Mouse (Mus musculus) cerebellum, postnatal 10 days (tissue): ENCODE measurements around the gene Nfya.
A peak's percentile ranks its signal among the peaks of the same experiment; 100 is the strongest.

Source experiments
- DNase-seq, 2 experiments: peaks; one replicate each; pipeline ENCODE4 v3.0.0; 2021; ENCODE audit warnings: mixed read lengths in 2 of 2

Nfya gene

DNA sequence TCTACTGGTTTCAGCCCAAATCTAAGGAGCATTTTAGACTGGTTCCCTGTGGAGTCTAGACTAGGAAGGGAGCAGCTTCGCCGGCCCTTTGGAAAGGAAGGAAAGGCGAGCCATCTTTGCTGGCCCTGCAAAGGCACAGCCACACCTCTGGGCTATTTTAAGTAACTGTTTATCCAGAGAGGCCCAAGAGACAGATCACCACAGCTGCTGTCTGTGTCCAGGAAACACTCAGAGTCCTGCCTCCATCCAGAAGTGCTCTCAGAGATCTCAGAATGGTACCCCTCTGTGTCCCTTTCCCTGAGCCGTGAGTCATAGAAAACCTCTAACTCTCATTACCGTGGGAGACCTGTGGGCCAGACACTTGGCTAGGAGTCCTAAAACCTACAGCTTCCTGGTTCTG lies 20.7 kb upstream of the Nfya start:
- no peak for DNase-seq

DNA sequence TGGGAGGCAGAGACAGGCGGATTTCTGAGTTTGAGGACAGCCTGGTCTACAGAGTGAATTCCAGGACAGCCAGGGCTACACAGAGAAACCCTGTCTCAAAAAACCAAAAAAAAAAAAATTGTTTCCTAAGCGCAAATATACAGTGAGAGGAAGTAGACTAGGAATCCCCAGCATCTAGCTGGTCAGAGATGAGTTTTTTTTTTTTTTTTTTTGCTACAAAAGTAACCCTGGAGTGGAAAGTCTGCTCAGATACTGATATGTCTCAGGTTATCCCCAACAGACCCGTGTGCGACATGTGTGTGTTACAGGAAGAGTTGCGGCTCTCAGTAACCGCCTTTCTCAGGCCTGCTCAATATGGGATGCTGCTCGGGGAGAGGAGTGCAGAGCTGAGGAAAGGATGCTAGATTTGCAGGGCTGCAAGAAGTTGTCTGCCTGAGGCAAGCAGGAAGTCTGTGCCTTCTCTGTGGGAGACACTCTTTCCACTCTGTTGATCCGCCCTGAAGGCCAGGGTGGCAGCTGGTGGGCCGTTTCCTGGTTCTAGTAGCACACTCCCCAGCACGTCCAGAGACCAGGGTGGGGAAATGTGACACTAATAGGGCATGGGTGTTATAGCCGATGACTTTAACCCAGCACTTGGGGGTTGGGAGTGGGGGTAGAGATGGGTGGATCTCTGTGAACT lies 18.3 kb upstream of the Nfya start:
- no peak for DNase-seq

DNA sequence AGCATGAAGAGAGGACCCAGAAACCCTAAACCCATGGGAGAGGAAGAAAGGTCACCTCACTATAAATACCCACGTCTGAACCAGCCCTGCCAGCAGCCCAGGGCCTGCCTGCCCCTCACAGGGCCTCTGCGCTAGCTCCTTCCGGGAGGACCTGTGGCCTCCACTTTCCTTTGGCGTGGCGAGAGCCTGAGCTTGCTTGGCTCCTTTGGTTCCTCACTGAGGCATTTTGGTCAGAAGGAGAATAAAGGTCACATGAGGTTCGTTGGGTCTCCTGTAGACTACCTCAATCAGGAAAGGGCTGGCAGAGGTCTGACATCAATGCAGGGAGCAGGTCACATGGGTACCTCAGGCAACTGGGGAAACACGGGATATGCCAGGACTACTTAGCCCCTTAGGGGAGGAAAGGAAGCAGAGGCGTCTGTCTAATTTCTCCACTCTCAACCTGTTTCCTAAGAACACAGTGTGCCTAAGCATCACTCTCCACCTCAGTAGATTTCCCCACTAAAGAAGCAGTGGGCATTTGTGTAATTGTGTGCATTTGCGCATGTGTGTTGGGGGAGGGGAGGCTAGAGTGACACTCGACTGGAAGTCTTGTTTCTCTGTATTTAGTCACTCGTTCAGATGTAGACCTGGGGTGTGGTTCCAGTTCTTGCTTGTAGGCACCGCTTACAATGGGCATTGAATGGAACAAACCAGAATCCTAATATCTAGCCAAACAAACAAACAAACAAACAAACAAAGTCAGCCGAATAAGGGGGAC lies 17.5 kb upstream of the Nfya start:
- DNase-seq: no peak

- peak in 1 of 2 experiments; percentile 36 for DNase-seq
Measured at GRCm38 (mm10) chr17:48425823-48426612, 16.3 kb upstream of the Nfya start.

- no peak for DNase-seq
Measured at GRCm38 (mm10) chr17:48424237-48424636, 14.5 kb upstream of the Nfya start.

- no peak for DNase-seq
Measured at GRCm38 (mm10) chr17:48419571-48419970, 9.9 kb upstream of the Nfya start.

DNA sequence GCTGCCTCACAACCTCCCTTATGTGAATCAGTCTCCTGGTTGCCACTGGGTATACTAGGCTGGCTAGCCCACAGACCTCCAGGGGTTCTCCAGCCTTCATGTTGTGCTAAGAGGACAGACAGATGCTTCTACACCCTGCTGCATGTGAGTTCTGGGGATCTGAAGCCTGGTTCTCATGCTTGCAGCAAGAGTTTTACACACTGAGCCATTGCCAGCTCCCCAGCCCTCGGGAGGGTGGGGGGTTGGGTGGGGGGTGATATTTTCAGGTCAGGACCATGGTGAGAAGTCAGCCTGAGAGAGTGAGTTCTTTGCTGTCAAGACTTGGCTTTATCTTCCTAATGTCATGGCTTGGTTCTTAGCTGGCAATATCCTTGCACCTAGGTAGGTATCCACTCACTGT lies 9.1 kb upstream of the Nfya start:
- DNase-seq: no peak

- DNase-seq: no peak
Measured at GRCm38 (mm10) chr17:48418174-48418573, 8.5 kb upstream of the Nfya start.

GRCm38 (mm10) chr17:48417521-48417920 lies 7.8 kb upstream of the Nfya start:
- DNase-seq: no peak

GRCm38 (mm10) chr17:48416425-48417195 lies 6.9 kb upstream of the Nfya start:
- DNase-seq: peak; percentile 86

- DNase-seq: peak; percentile 75 to 77
Measured at GRCm38 (mm10) chr17:48416011-48416410, 6.3 kb upstream of the Nfya start.

DNA sequence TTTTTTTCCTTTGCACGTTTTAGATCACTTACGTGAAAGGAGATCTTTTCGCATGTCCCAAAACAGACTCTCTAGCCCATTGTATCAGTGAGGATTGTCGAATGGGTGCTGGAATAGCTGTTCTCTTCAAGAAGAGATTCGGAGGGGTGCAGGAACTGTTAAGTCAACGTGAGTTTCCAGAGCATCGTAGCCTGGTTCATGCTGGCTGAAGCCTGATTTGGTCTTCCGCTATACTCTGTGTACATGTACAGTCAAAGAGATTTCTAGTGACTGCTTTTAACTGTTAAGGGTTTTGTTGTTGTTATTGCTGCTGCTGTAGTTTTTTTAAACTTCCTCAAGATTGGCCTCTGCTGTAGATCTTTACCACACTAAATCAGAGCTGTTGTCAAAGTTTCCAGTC lies 1.5 kb upstream of the Nfya start:
- no peak for DNase-seq

DNA sequence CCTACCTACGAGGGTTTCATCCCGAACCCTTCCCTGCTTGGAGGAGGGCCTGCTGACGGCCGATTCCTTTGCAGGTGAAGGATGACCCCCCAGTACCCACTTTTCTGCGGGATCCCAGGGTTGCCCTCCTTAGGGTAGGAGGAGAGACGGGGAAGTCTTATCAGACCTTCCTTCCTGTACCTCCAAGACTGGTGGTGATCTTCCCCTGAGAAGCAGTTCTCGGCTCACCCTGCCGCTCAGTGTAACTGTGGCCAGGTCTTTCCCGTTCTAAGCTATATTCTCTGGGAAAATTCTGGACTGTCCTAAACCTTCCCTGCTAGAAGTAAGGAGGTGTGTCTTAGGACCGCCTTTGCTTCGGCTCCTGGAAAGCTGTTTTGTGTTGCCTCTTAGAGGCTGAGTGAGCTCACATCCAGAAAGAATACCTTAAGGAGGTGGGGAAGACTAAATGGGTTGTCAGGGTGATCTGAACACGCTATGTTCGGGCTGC lies 636 bp upstream of the Nfya start:
- DNase-seq: no peak

DNA sequence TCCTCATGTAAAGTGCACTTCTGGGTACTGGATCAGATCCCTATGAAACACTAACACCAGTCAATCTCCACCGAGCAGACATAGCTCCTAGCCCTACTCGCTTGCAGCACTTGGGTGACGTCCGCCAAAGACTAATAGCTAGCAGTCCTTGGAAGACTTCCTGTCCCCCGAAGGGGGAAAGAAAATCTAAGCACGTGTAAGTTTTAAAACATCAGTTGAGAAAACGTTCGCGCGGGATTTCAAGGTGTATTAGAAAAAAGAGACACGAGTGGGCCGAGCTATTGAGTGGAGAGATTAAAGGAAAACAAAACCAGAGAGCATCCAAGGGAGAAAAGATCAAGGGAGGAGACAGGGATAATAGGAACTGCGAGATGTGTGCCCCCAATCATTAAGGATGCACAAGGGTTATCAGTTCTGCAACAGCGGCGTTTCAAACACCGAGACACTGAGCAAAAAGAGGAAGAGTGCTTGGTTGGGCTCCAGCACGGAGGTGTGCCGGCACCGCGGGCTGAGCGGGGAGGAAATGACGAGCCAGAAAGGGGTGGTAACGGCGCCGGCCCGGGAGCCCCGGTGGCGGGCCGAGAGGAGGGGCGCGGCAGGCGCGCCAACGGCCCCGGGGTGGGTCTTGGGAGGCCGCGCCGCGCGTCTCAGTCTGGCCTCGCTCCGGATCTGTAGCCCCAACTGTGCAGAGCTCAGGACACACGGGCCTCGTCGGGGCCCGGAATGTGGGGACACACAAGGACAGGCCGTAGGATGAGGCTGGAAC lies 997 bp downstream of the Nfya start:
- DNase-seq: peak; percentile 85 to 87

- no peak for DNase-seq
Measured at GRCm38 (mm10) chr17:48407910-48408525, 1.7 kb downstream of the Nfya start.

DNA sequence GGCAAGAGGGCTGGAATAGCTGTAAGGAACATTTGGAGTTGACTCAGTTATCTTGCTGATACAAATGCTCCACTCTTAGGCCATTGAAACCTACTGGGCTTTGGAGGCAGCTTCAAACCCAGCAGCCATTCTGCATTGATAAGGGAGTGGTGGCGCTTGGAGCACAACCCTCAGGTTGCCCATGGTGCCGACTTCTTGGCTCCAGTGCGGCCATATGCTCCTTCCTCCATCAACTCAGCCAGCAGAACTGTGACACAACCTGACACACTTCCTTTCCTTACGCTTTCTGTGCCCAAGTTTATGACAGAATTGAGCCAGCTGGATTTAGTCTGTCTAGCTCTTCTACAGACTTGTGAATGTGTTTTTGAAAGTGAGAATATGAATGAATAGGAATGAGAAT lies 2.6 kb downstream of the Nfya start:
- DNase-seq: peak; percentile 55 to 74

- no peak for DNase-seq
Measured at GRCm38 (mm10) chr17:48404706-48405105, 5.0 kb downstream of the Nfya start.

GRCm38 (mm10) chr17:48403848-48404247 lies 5.9 kb downstream of the Nfya start:
- no peak for DNase-seq

- DNase-seq: no peak
Measured at GRCm38 (mm10) chr17:48402751-48403150, 7.0 kb downstream of the Nfya start.

GRCm38 (mm10) chr17:48401710-48402109 lies 8.0 kb downstream of the Nfya start:
- no peak for DNase-seq

DNA sequence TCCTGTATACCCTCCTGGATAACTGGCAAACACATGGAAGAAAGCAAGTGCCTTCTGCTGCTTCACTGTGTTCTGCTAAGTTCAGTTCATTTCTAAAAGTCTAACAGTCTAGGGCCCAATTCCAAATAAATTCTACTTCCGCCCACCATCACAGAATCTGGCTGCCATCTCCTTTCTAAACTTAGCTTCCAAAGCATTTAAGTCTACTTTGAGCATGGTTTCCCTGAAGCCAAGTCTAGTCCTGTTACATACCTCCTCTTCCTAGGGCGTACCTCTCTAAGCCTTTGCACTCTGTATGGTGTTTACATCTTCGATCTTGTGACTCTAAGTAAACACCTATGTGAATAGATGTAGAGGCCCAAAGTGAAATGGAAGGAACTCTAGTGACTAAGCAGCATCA lies 17.1 kb downstream of the Nfya start:
- DNase-seq: no peak
